17 mouse cellular contexts compared by ENCODE assay signal in the genomic region with DNA sequence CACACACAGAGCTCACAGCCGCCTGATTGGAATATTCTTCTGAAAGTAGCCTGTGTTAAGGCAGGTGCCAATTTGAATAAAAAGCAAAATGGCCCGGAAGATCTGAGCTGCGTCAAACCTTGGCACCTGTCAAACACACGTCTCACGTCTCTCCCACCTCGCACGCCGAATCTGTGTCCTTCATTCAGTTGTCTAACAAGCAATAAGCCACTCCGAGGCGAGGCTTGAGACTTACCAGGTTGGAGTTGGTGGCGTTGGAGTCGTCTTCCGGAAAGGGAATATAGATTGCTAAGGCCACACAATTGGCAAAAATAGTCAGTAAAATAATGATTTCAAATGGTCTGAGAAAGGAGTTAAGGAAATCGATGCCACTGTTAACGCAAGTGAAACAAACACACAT.
A peak's percentile ranks its signal among the peaks of the same experiment; 100 is the strongest.
DNase-seq lines count a peak whose midpoint lies in the region; ATAC-seq and TF ChIP-seq lines count a peak whose summit lies in the region.
"Had no signal": no experiment of that assay in that cellular context is flagged by ENCODE, and none has a peak within 500 bp of the region (broad histone marks: within the 10 kb centered on the region; RNA-seq: fewer than 3 reads in every experiment).

No protein-coding gene starts in this region.

- H3K27me3 ChIP-seq in intestine, embryonic 14.5 days (replicated peaks; ENCODE audit: control insufficient read depth, insufficient read depth, low read length): peaks cover 20% of the 10 kb centered on the region; the same call in 1 of the 2 replicates
- no peaks in the 10 kb centered on the region for H3K27me3 ChIP-seq in intestine, postnatal 0 days (replicated peaks; ENCODE audit: control insufficient read depth, insufficient read depth, low read length)
- H3K27me3 ChIP-seq in lung, embryonic 15.5 days: no peaks in the 10 kb centered on the region
- no peaks in the 10 kb centered on the region for H3K27me3 ChIP-seq in midbrain, embryonic 13.5 days
- H3K27me3 ChIP-seq: embryonic facial prominence, embryonic 12.5 days; hindbrain, embryonic 15.5 days; neural tube, embryonic 12.5 days had no signal

- no peak for DNase-seq in intestine, embryonic 14.5 days (ENCODE audit: low spot score)
- no peak for DNase-seq in lung, adult 2 months
- DNase-seq in lung, postnatal 10 days: peak; percentile 44
- no peak for DNase-seq in left cerebral cortex, adult 18-20 months (ENCODE audit: low spot score in 2 of 2)
- DNase-seq: adrenal gland, adult 8-10 months; cerebellum, adult 18-20 months; gastrocnemius, postnatal 14 days; layer of hippocampus, postnatal 36 days; right cerebral cortex, postnatal 14 days; thymus, adult 18-20 months had no signal

- no peak for TF ChIP-seq POLR2A in lung, adult 2 months (IDR thresholded peaks at IDR 0.05; ENCODE audit: borderline replicate concordance, extremely low read depth, low read depth, low read length)

- no peak overlapping the region for H3K4me3 ChIP-seq in intestine, embryonic 14.5 days (ENCODE audit: low read depth, low read length)
- H3K4me3 ChIP-seq in intestine, postnatal 0 days (ENCODE audit: low read depth, low read length): no peak overlapping the region
- no peak overlapping the region for H3K4me3 ChIP-seq in lung, embryonic 15.5 days
- H3K4me3 ChIP-seq in lung, adult 2 months (replicated peaks; ENCODE audit: extremely low read depth, low read depth, low read length): no peak overlapping the region
- no peak overlapping the region for H3K4me3 ChIP-seq in midbrain, embryonic 13.5 days (replicated peaks)
- H3K4me3 ChIP-seq: embryonic facial prominence, embryonic 12.5 days; hindbrain, embryonic 15.5 days; neural tube, embryonic 12.5 days had no signal

- no peaks in the 10 kb centered on the region for H3K9me3 ChIP-seq in intestine, embryonic 14.5 days (ENCODE audit: control insufficient read depth, low read length)
- no peaks in the 10 kb centered on the region for H3K9me3 ChIP-seq in intestine, postnatal 0 days (ENCODE audit: control insufficient read depth)
- H3K9me3 ChIP-seq in lung, embryonic 15.5 days: no peaks in the 10 kb centered on the region
- no peaks in the 10 kb centered on the region for H3K9me3 ChIP-seq in midbrain, embryonic 13.5 days
- H3K9me3 ChIP-seq: embryonic facial prominence, embryonic 12.5 days; hindbrain, embryonic 15.5 days; neural tube, embryonic 12.5 days had no signal

- H3K36me3 ChIP-seq in intestine, embryonic 14.5 days (ENCODE audit: control insufficient read depth, insufficient read depth, low read length): no peaks in the 10 kb centered on the region
- no peaks in the 10 kb centered on the region for H3K36me3 ChIP-seq in intestine, postnatal 0 days (ENCODE audit: control insufficient read depth, insufficient read depth)
- H3K36me3 ChIP-seq in lung, embryonic 15.5 days: peaks cover 10% of the 10 kb centered on the region; the same call in 1 of the 2 replicates
- peaks cover 8% of the 10 kb centered on the region for H3K36me3 ChIP-seq in midbrain, embryonic 13.5 days
- H3K36me3 ChIP-seq: neural tube, embryonic 12.5 days had no signal

- no peak for TF ChIP-seq CTCF in intestine, postnatal 0 days (IDR thresholded peaks at IDR 0.05; ENCODE audit: low read depth)
- TF ChIP-seq CTCF in lung, adult 2 months (IDR thresholded peaks at IDR 0.05; ENCODE audit: insufficient read depth, low read length): no peak

- H3K4me1 ChIP-seq in intestine, embryonic 14.5 days (replicated peaks; ENCODE audit: control insufficient read depth, insufficient read depth, low read length): peaks cover 12% of the 10 kb centered on the region
- H3K4me1 ChIP-seq in intestine, postnatal 0 days (replicated peaks; ENCODE audit: control insufficient read depth, insufficient read depth, low read length): no peaks in the 10 kb centered on the region
- H3K4me1 ChIP-seq in lung, embryonic 15.5 days: peaks cover 45% of the 10 kb centered on the region
- H3K4me1 ChIP-seq in lung, adult 2 months (ENCODE audit: control insufficient read depth, insufficient read depth, low read length): peaks cover 13% of the 10 kb centered on the region
- H3K4me1 ChIP-seq in midbrain, embryonic 13.5 days (replicated peaks): no peaks in the 10 kb centered on the region
- H3K4me1 ChIP-seq: neural tube, embryonic 12.5 days had no signal

- 0 out of 2 replicates have a peak overlapping the region, but pooled peaks have one; percentile 3 for H3K4me2 ChIP-seq in intestine, embryonic 14.5 days (ENCODE audit: low read length)
- H3K4me2 ChIP-seq in intestine, postnatal 0 days (replicated peaks; ENCODE audit: low read depth): no peak overlapping the region
- peak overlapping the region; percentile 39 for H3K4me2 ChIP-seq in lung, embryonic 15.5 days
- no peak overlapping the region for H3K4me2 ChIP-seq in midbrain, embryonic 13.5 days (replicated peaks)
- H3K4me2 ChIP-seq: embryonic facial prominence, embryonic 12.5 days; hindbrain, embryonic 15.5 days; liver, embryonic 11.5 days; neural tube, embryonic 12.5 days had no signal

- H3K27ac ChIP-seq in intestine, embryonic 14.5 days (ENCODE audit: low read depth): no peak overlapping the region; the same call in 1 of the 2 replicates
- no peak overlapping the region for H3K27ac ChIP-seq in intestine, postnatal 0 days (ENCODE audit: low read depth, low read length)
- peak overlapping the region; percentile 85 for H3K27ac ChIP-seq in lung, embryonic 15.5 days
- no peak overlapping the region for H3K27ac ChIP-seq in midbrain, embryonic 13.5 days
- H3K27ac ChIP-seq: embryonic facial prominence, embryonic 12.5 days; hindbrain, embryonic 15.5 days; neural tube, embryonic 12.5 days had no signal

- H3K9ac ChIP-seq in intestine, embryonic 14.5 days (ENCODE audit: low read length): no peak overlapping the region
- H3K9ac ChIP-seq in intestine, postnatal 0 days (ENCODE audit: low read depth, low read length): no peak overlapping the region
- no peak overlapping the region for H3K9ac ChIP-seq in lung, embryonic 15.5 days
- H3K9ac ChIP-seq in midbrain, embryonic 13.5 days (replicated peaks): no peak overlapping the region
- H3K9ac ChIP-seq: embryonic facial prominence, embryonic 12.5 days; hindbrain, embryonic 15.5 days; neural tube, embryonic 12.5 days had no signal

- WGBS in intestine, embryonic 14.5 days: 52% methylated on average over 15 of the region's 15 CpGs
- WGBS in intestine, postnatal 0 days: 67% methylated on average over 15 of the region's 15 CpGs
- 25% methylated on average over 15 of the region's 15 CpGs for WGBS in lung, embryonic 15.5 days
- 58% methylated on average over 15 of the region's 15 CpGs for WGBS in lung, adult 2 months
- WGBS in midbrain, embryonic 13.5 days: 93% methylated on average over 15 of the region's 15 CpGs

- no peak for ATAC-seq in intestine, embryonic 14.5 days (replicated peaks; ENCODE audit: low FRiP score, low TSS enrichment, low read depth)
- no peak for ATAC-seq in intestine, postnatal 0 days
- peak; percentile 48; the same call in 1 of the 2 replicates for ATAC-seq in lung, embryonic 15.5 days (ENCODE audit: borderline replicate concordance, extremely low read depth, low FRiP score, low TSS enrichment)
- ATAC-seq in midbrain, embryonic 13.5 days: no peak

Comparison
In these comparisons a context has a peak if more than half of its experiments do, and no peak if none do; other contexts are left out.
1. H3K4me2 ChIP-seq: peak in intestine, embryonic 14.5 days (single experiment) and lung, embryonic 15.5 days (single experiment); none in intestine, postnatal 0 days (single experiment) and midbrain, embryonic 13.5 days (single experiment).